Mouse (Mus musculus) forebrain, embryonic 12.5 days (tissue): ENCODE results near the gene Cela2a. TPM values are rescaled to one million over a fixed set of nuclear protein-coding genes. Genes with fewer than 3 reads are reported as not detected.

Source experiments
- ATAC-seq: fragments of 200-750 bp; cut with Nextera tagmentation; 2 replicates; pipeline ENCODE4 v1.8.0; 2017; ENCODE audit warnings: moderate TSS enrichment; ENCODE audit not compliant: low FRiP score
- H3K27ac ChIP-seq: fragments of 300-500 bp; sonication (generic); 2 replicates; pipeline ENCODE4 v1.5.1; 2016; ENCODE audit warnings: mild to moderate bottlenecking
- H3K27me3 ChIP-seq: fragments of 300-500 bp; sonication (generic); 2 replicates; pipeline ENCODE4 v1.6.1; 2016; ENCODE audit warnings: mild to moderate bottlenecking
- H3K36me3 ChIP-seq: fragments of 300-500 bp; sonication (generic); replicated peaks from 2 replicates; pipeline ENCODE4 v1.6.1; 2016; ENCODE audit warnings: mild to moderate bottlenecking
- H3K4me1 ChIP-seq: fragments of 300-500 bp; sonication (generic); 2 replicates; pipeline ENCODE4 v1.6.1; 2016
- H3K4me2 ChIP-seq: fragments of 300-500 bp; sonication (generic); 2 replicates; pipeline ENCODE4 v1.6.1; 2016; ENCODE audit warnings: mild to moderate bottlenecking, moderate library complexity
- H3K4me3 ChIP-seq: fragments of 300-500 bp; sonication (generic); replicated peaks from 2 replicates; pipeline ENCODE4 v1.5.1; 2016; ENCODE audit warnings: mild to moderate bottlenecking
- H3K9ac ChIP-seq: fragments of 300-500 bp; sonication (generic); 2 replicates; pipeline ENCODE4 v1.6.1; 2016; ENCODE audit warnings: mild to moderate bottlenecking
- H3K9me3 ChIP-seq: fragments of 300-500 bp; sonication (generic); 2 replicates; pipeline ENCODE4 v1.6.1; 2016
- WGBS: fragments of 180-500 bp; shearing (Covaris S2); methylation state at CpG from one replicate; pipeline ENCODE4 v1.1.7; 2016; 5-methylcytosine and 5-hydroxymethylcytosine counted together
- polyA plus RNA-seq: library from polyadenylated mRNA; unstranded; fragments of >200 nt; fragmentation: Nextera tagmentation; extraction: Ambion mirVana; gene quantifications from 2 replicates; pipeline ENCODE4 v1.2.1, GENCODE M21; 2016

Gene Cela2a
- polyA plus RNA-seq, 1 experiment from 2014 or later = not detected

DNA sequence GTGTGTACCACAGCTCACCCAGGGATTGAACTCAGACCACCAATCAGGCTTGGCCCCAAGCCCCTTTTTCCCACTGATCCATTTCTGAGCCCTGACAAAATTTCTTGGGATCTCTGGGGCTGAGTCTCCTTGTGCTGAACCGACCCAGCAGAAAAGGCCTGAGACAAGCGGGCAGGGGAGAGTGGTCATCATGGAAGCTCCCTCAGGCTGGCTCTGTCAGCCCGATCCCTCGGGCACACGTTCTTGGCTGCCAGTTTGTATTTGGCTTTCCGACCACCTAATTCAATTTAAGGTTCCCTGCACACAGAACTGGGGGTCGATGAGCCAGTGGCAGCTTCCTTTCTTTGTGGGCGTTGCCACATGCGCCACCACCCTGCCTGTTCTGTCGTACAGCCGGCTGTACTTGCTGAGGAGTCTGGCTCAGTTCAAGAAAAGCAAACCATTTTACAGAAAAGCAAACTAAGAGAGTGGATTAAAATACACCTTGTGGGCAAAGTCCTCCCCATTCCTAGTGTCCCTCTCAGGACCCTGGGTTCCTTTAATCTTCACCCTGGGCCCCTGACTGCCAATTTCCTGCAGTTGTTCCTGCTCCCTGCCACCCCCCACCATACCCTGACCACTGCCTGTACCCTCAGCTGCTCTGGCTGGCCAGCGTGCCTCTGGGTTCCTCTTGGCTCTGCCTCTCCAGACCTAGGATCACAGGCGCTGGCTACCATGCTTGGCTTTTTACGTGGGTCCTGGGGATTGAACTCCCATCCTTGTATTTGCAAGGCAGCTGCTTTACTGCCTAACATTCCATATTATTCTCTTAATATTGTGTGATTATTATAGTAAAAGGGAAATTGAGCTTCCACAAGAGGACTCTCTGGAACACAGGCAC is 8.9 kb downstream of the Cela2a start:
- no peaks in the 10 kb centered on the region for H3K27me3 ChIP-seq
- no peak overlapping the region for H3K4me3 ChIP-seq
- ATAC-seq = no peak
- H3K4me2 ChIP-seq = no peak overlapping the region
- H3K9ac ChIP-seq = no peak overlapping the region
- 65% methylated on average over 14 of the region's 14 CpGs for WGBS
- H3K36me3 ChIP-seq = peaks cover 35% of the 10 kb centered on the region
- no peaks in the 10 kb centered on the region for H3K9me3 ChIP-seq
- H3K27ac ChIP-seq = no peak overlapping the region
- H3K4me1 ChIP-seq = peaks cover 9% of the 10 kb centered on the region

GRCm38 (mm10) chr4:141816267-141816666 is 9.7 kb downstream of the Cela2a start:
- H3K27ac ChIP-seq = no peak overlapping the region
- WGBS = 88% methylated on average over 7 of the region's 7 CpGs
- H3K9ac ChIP-seq = no peak overlapping the region

GRCm38 (mm10) chr4:141811375-141811774 is 14.6 kb downstream of the Cela2a start:
- Histone ChIP-seq H3K27ac (no peak overlapping the region), H3K9me3 (no peaks in the 10 kb centered on the region), H3K4me3 (no peak overlapping the region), H3K27me3 (no peaks in the 10 kb centered on the region), H3K4me2 (no peak overlapping the region), H3K36me3 (peaks cover 87% of the 10 kb centered on the region), H3K4me1 (peaks cover 4% of the 10 kb centered on the region; the same call in 1 of the 2 replicates), H3K9ac (no peak overlapping the region)
- no peak for ATAC-seq
- WGBS = 98% methylated on average over 7 of the region's 7 CpGs

More at GRCm38 (mm10) chr4:141816267-141816666, 9.7 kb downstream of the Cela2a start:
- Histone ChIP-seq H3K36me3 (peaks cover 43% of the 10 kb centered on the region), H3K9me3 (no peaks in the 10 kb centered on the region), H3K4me3 (no peak overlapping the region), H3K4me1 (peaks cover 9% of the 10 kb centered on the region), H3K27me3 (no peaks in the 10 kb centered on the region), H3K4me2 (no peak overlapping the region)
- no peak for ATAC-seq

DNA sequence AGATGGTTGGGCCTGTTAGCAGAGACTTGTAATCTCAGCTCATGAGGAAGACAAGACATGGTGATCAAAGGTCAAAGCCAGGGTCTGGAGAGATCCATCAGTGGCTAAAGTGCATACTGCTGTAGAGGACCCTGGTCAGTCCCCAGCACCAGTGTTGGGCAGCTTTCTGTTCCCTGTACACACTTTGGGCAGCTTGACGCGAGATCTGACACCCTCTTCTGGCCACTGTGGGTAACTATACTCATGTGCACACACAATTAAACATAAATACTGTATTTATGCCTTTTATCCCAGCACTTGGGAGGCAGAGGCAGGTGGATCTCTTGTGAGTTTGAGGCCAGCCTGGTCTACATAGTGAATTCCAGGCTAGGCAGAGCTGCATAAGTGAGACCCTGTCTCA is 15.0 kb downstream of the Cela2a start:
- no peak for ATAC-seq
- no peak overlapping the region for H3K4me3 ChIP-seq
- 94% methylated on average over 2 of the region's 2 CpGs for WGBS
- H3K4me2 ChIP-seq = no peak overlapping the region
- H3K9me3 ChIP-seq = no peaks in the 10 kb centered on the region
- no peak overlapping the region for H3K9ac ChIP-seq
- H3K27me3 ChIP-seq = no peaks in the 10 kb centered on the region
- H3K27ac ChIP-seq = no peak overlapping the region
- H3K4me1 ChIP-seq = peaks cover under 1% of the 10 kb centered on the region; the same call in 1 of the 2 replicates
- H3K36me3 ChIP-seq = peaks cover 91% of the 10 kb centered on the region

DNA sequence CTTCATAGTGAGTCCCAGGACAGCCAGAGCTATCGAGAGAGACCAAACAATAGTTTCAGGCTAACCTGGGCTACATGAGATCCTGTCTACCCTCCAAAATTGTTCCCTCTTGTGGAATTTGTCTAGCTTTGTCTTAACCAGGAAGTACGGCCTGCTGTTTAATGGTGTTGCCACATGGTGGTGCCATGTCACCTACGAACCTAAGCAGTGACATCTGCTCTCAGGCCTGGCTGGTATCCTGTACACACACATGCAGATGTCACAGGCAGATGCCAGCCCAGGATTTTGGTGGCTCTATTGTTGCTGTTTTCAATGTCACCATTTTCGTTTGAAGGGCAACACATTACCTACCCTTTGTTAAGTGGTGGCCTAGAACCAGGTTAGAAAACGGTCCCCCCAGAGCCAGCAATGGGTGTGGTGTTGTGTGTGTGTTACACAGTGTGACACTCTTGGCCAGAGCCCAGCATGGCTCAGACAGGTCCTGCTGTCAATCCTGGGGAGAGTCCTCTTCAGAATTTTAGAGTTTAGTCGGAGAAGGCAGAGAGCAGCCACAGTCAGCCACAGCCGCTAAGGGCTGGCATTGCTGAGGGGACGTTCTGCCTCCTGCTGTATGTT is 16.0 kb downstream of the Cela2a start:
- H3K4me3 ChIP-seq = no peak overlapping the region
- no peak overlapping the region for H3K27ac ChIP-seq
- no peaks in the 10 kb centered on the region for H3K4me1 ChIP-seq
- H3K9ac ChIP-seq = no peak overlapping the region
- ATAC-seq = no peak
- no peaks in the 10 kb centered on the region for H3K9me3 ChIP-seq
- H3K4me2 ChIP-seq = no peak overlapping the region
- 79% methylated on average over 8 of the region's 8 CpGs for WGBS
- H3K27me3 ChIP-seq = no peaks in the 10 kb centered on the region
- H3K36me3 ChIP-seq = peaks cover 91% of the 10 kb centered on the region

- Histone ChIP-seq H3K4me2 (no peak overlapping the region), H3K36me3 (peaks cover 74% of the 10 kb centered on the region), H3K4me1 (no peaks in the 10 kb centered on the region), H3K9ac (no peak overlapping the region), H3K27me3 (no peaks in the 10 kb centered on the region), H3K9me3 (no peaks in the 10 kb centered on the region), H3K27ac (no peak overlapping the region), H3K4me3 (no peak overlapping the region)
- WGBS = 97% methylated on average over 8 of the region's 8 CpGs
- no peak for ATAC-seq
Measured at GRCm38 (mm10) chr4:141805886-141806285, 20.1 kb downstream of the Cela2a start.

- Histone ChIP-seq H3K27me3 (no peaks in the 10 kb centered on the region), H3K4me2 (no peak overlapping the region), H3K27ac (no peak overlapping the region), H3K4me1 (no peaks in the 10 kb centered on the region), H3K36me3 (peaks cover 60% of the 10 kb centered on the region), H3K9me3 (no peaks in the 10 kb centered on the region), H3K9ac (no peak overlapping the region), H3K4me3 (no peak overlapping the region)
- 91% methylated on average over 4 of the region's 4 CpGs for WGBS
- no peak for ATAC-seq
Measured at GRCm38 (mm10) chr4:141804105-141804504, 21.9 kb downstream of the Cela2a start.

DNA sequence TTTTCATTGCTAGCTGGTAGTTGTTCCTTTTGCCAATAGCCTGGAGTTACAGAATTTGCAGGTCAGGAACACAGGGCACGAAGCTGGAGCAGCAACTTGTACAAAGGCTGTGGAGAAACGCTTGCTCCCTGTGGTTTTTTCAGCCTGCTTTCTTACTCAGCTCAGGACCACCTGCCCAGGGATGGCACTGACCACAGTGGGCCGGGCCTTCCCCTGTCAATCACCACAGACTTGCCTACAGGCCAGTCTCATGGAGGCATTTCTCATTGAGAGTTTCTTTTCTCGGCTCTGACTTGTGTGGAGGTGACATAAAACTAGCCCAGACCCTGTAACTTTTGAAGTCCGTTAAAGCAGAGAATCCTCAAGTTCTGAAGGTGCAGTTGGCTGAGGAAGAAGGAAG is 28.4 kb downstream of the Cela2a start:
- Histone ChIP-seq H3K9me3 (no peaks in the 10 kb centered on the region), H3K4me1 (peaks cover 22% of the 10 kb centered on the region), H3K9ac (no peak overlapping the region), H3K27ac (no peak overlapping the region), H3K4me3 (no peak overlapping the region), H3K36me3 (peaks cover 23% of the 10 kb centered on the region), H3K4me2 (no peak overlapping the region), H3K27me3 (no peaks in the 10 kb centered on the region)
- ATAC-seq = no peak
- WGBS = 94% methylated on average over 5 of the region's 5 CpGs

- no peak overlapping the region for H3K4me2 ChIP-seq
- peaks cover 22% of the 10 kb centered on the region for H3K4me1 ChIP-seq
- no peaks in the 10 kb centered on the region for H3K27me3 ChIP-seq
- H3K36me3 ChIP-seq = peaks cover 23% of the 10 kb centered on the region
- no peak overlapping the region for H3K27ac ChIP-seq
- WGBS = 88% methylated on average over 4 of the region's 4 CpGs
- no peaks in the 10 kb centered on the region for H3K9me3 ChIP-seq
- H3K4me3 ChIP-seq = no peak overlapping the region
- no peak overlapping the region for H3K9ac ChIP-seq
- no peak for ATAC-seq
Measured at GRCm38 (mm10) chr4:141796954-141797353, 29.0 kb downstream of the Cela2a start.

GRCm38 (mm10) chr4:141796356-141796755 is 29.6 kb downstream of the Cela2a start:
- H3K9ac ChIP-seq = no peak overlapping the region
- H3K4me1 ChIP-seq = peaks cover 22% of the 10 kb centered on the region
- no peak for ATAC-seq
- H3K27me3 ChIP-seq = no peaks in the 10 kb centered on the region
- WGBS = 93% methylated on average over 7 of the region's 7 CpGs
- no peaks in the 10 kb centered on the region for H3K9me3 ChIP-seq
- H3K36me3 ChIP-seq = peaks cover 23% of the 10 kb centered on the region
- no peak overlapping the region for H3K4me2 ChIP-seq
- no peak overlapping the region for H3K4me3 ChIP-seq
- no peak overlapping the region for H3K27ac ChIP-seq

DNA sequence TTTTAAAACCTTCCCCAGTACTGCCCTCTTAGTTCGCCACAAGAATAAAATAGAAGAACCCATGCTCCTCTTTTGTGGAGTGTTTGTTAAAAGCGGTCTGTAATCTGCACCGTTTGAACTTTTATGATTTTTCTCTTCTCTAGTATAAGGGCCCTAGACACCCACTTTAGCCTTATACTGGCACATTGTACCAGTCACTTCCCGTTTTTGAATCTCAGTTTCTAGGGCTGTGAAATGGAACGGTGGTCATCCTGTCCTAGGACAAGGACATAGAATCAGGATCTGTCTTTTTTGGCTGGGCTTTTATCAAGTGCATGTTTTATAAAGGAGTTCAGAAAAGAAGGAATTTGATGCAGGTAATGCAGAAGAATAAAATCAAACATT is 31.8 kb downstream of the Cela2a start:
- H3K36me3 ChIP-seq = peaks cover 23% of the 10 kb centered on the region
- H3K4me3 ChIP-seq = peak overlapping the region; percentile 68
- WGBS = 21% methylated on average over 5 of the region's 5 CpGs
- peak overlapping the region; percentile 65 for H3K4me2 ChIP-seq
- ATAC-seq = no peak
- H3K27me3 ChIP-seq = no peaks in the 10 kb centered on the region
- peak overlapping the region; percentile 71 for H3K9ac ChIP-seq
- H3K27ac ChIP-seq = peak overlapping the region; percentile 92
- no peaks in the 10 kb centered on the region for H3K9me3 ChIP-seq
- peaks cover 32% of the 10 kb centered on the region for H3K4me1 ChIP-seq

GRCm38 (mm10) chr4:141793282-141794151 is 32.4 kb downstream of the Cela2a start, which contains the start of gene Casp9:
Gene Casp9 (plus strand): TSS chr4:141793612.
- WGBS = under 1% methylated on average over 67 of the region's 80 CpGs
- H3K9ac ChIP-seq = peak within 1 kb of the TSS; percentile 71
- peak within 1 kb of the TSS; percentile 68 for H3K4me3 ChIP-seq
- peaks cover 32% of the 10 kb centered on the region for H3K4me1 ChIP-seq
- no peaks in the 10 kb centered on the region for H3K27me3 ChIP-seq
- H3K4me2 ChIP-seq = peak within 1 kb of the TSS; percentile 65
- H3K36me3 ChIP-seq = peaks cover 22% of the 10 kb centered on the region
- ATAC-seq = peak; percentile 81
- H3K9me3 ChIP-seq = no peaks in the 10 kb centered on the region
- peak within 1 kb of the TSS; percentile 92 for H3K27ac ChIP-seq
